Mouse (Mus musculus): ENCODE results near the gene Resp18. TPM values are rescaled to one million over a fixed set of nuclear protein-coding genes. Genes with fewer than 3 reads are reported as not detected.
A peak's percentile ranks its signal among the peaks of the same experiment; 100 is the strongest.

Gene Resp18
- total RNA-seq (2015; ENCODE audit: low replicate concordance) (not detected in 2 replicates), total RNA-seq (2017; ENCODE audit: low replicate concordance) (not detected in 2 replicates)

- ATAC-seq (replicated peaks; ENCODE audit: low FRiP score, poor library complexity, severe bottlenecking) = no peak
Measured at GRCm38 (mm10) chr1:75278228-75278627, at the start of gene Resp18. Gene Resp18, minus strand, starts transcription at chr1:75278415.

GRCm38 (mm10) chr1:75327461-75327860 is 49.2 kb upstream of the Resp18 start:
- ATAC-seq (replicated peaks; ENCODE audit: low FRiP score, poor library complexity, severe bottlenecking) = 0 out of 2 replicates have a peak, but pooled peaks have one; percentile 52

- ATAC-seq (replicated peaks; ENCODE audit: low FRiP score, poor library complexity, severe bottlenecking) = no peak
Measured at GRCm38 (mm10) chr1:75319166-75319565, 41.0 kb upstream of the Resp18 start.

- no peak for ATAC-seq (replicated peaks; ENCODE audit: low FRiP score, poor library complexity, severe bottlenecking)
Measured at GRCm38 (mm10) chr1:75318736-75319135, 40.5 kb upstream of the Resp18 start.

GRCm38 (mm10) chr1:75318301-75318700 is 40.1 kb upstream of the Resp18 start:
- ATAC-seq (replicated peaks; ENCODE audit: low FRiP score, poor library complexity, severe bottlenecking) = no peak

GRCm38 (mm10) chr1:75317241-75318201 is 39.3 kb upstream of the Resp18 start, which contains the start of gene Dnpep:
Gene Dnpep, minus strand, starts transcription at chr1:75317990.
- peak; percentile 88 for ATAC-seq (replicated peaks; ENCODE audit: low FRiP score, poor library complexity, severe bottlenecking)

GRCm38 (mm10) chr1:75316861-75317240 is 38.6 kb upstream of the Resp18 start:
- peak; percentile 34 for ATAC-seq (replicated peaks; ENCODE audit: low FRiP score, poor library complexity, severe bottlenecking)

GRCm38 (mm10) chr1:75315456-75316365 is 37.5 kb upstream of the Resp18 start:
- ATAC-seq (replicated peaks; ENCODE audit: low FRiP score, poor library complexity, severe bottlenecking) = no peak

- no peak for ATAC-seq (replicated peaks; ENCODE audit: low FRiP score, poor library complexity, severe bottlenecking)
Measured at GRCm38 (mm10) chr1:75315011-75315410, 36.8 kb upstream of the Resp18 start.

GRCm38 (mm10) chr1:75311694-75312093 is 33.5 kb upstream of the Resp18 start:
- ATAC-seq (replicated peaks; ENCODE audit: low FRiP score, poor library complexity, severe bottlenecking) = no peak

GRCm38 (mm10) chr1:75304662-75305061 is 26.4 kb upstream of the Resp18 start:
- no peak for ATAC-seq (replicated peaks; ENCODE audit: low FRiP score, poor library complexity, severe bottlenecking)

GRCm38 (mm10) chr1:75294294-75294693 is 16.1 kb upstream of the Resp18 start:
- no peak for ATAC-seq (replicated peaks; ENCODE audit: low FRiP score, poor library complexity, severe bottlenecking)

GRCm38 (mm10) chr1:75293331-75293701 is 15.1 kb upstream of the Resp18 start:
- no peak for ATAC-seq (replicated peaks; ENCODE audit: low FRiP score, poor library complexity, severe bottlenecking)

- no peak for ATAC-seq (replicated peaks; ENCODE audit: low FRiP score, poor library complexity, severe bottlenecking)
Measured at GRCm38 (mm10) chr1:75292476-75293330, 14.5 kb upstream of the Resp18 start.

- no peak for ATAC-seq (replicated peaks; ENCODE audit: low FRiP score, poor library complexity, severe bottlenecking)
Measured at GRCm38 (mm10) chr1:75291321-75291720, 13.1 kb upstream of the Resp18 start.

GRCm38 (mm10) chr1:75290582-75290981 is 12.4 kb upstream of the Resp18 start:
- ATAC-seq (replicated peaks; ENCODE audit: low FRiP score, poor library complexity, severe bottlenecking) = no peak

- no peak for ATAC-seq (replicated peaks; ENCODE audit: low FRiP score, poor library complexity, severe bottlenecking)
Measured at GRCm38 (mm10) chr1:75289888-75290431, 11.7 kb upstream of the Resp18 start.

- no peak for ATAC-seq (replicated peaks; ENCODE audit: low FRiP score, poor library complexity, severe bottlenecking)
Measured at GRCm38 (mm10) chr1:75289376-75289775, 11.2 kb upstream of the Resp18 start.

- no peak for ATAC-seq (replicated peaks; ENCODE audit: low FRiP score, poor library complexity, severe bottlenecking)
Measured at GRCm38 (mm10) chr1:75284911-75285310, 6.7 kb upstream of the Resp18 start.
